Mouse (Mus musculus) heart, postnatal 0 days (tissue): ENCODE results near the gene Pold4.

Source experiments
- CTCF ChIP-seq: IDR thresholded peaks from 2 replicates; pipeline ENCODE4 v1.5.1; 2016; ENCODE audit warnings: antibody characterized with exemption, control low read depth, low read depth
- EP300 ChIP-seq: IDR thresholded peaks from 2 replicates; pipeline ENCODE4 v1.6.1; 2016; ENCODE audit warnings: antibody characterized with exemption, low read depth

DNA sequence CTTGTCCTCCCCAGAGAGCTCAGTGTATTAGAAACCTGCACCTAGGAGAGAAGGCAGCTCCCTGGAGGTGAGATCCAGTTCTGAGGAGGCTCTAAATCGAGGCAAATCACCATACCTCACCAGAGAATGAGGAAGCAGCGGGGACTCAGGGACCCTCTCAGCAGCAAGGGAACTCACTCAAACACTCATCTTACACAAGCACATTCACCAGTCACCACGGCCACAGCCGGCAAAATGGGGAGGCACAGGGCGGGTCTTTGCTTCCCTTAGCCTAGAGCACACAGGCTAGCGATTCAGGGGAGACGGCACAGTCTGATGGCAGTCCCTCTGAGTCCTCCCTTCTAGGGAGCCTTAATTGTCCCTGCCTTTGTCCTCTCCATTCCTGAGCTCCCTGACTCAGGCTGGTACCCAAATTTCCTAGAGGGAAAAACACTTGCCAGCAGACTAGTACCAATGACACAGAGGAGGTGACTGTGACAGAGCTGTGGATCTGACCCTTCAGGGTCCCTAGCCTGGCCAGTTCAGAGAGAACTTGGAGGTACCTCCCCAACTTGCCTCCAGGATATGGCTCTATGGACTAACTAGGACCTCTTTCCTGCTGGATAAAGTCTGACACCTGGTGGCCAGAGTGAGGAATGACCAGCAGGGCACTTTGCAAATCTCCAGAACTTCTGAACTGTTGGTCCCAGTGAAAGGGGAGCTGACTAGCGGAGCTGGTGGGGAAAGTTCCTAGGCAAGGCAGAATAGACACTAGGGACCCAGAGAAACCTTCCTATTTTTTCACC, 3.6 kb upstream of the Pold4 start:
- peak; percentile 98 for TF ChIP-seq CTCF
- TF ChIP-seq EP300 = no peak
